Mouse (Mus musculus): ENCODE measurements around the gene Dbr1. TPM values are rescaled to one million over a fixed set of nuclear protein-coding genes. Genes with fewer than 3 reads are reported as not detected.

The Dbr1 gene
- polyA plus RNA-seq (2014; fragmentation: Illumina TruSeq; extraction: RNeasy Lipid Tissue Mini Kit (QIAGEN cat#74804); ENCODE audit: low read depth, low replicate concordance), result 9.4 TPM

GRCm38 (mm10) chr9:99575677-99576480 is at the start of gene Dbr1:
TSS of gene Dbr1 (plus strand) at chr9:99575799.

GRCm38 (mm10) chr9:99568347-99569070 is 7.1 kb upstream of the Dbr1 start, which contains the start of gene Armc8:
TSS of gene Armc8 (minus strand) at chr9:99568899.

GRCm38 (mm10) chr9:99612202-99612601 is 36.6 kb downstream of the Dbr1 start, which contains the start of gene A4gnt:
TSS of gene A4gnt (plus strand) at chr9:99612502.

GRCm38 (mm10) chr9:99629281-99630011 is 53.8 kb downstream of the Dbr1 start, which contains the start of gene Dzip1l:
TSS of gene Dzip1l (plus strand) at chr9:99629496.

Other genes with a start within 250 kb of the Dbr1 start
- gene Esyt3, start 217.2 kb upstream of the Dbr1 start, polyA plus RNA-seq (2014; fragmentation: Illumina TruSeq; extraction: RNeasy Lipid Tissue Mini Kit (QIAGEN cat#74804); ENCODE audit: low read depth, low replicate concordance), result 14.6 TPM
- 18.5 TPM for gene Mras, start 138.4 kb upstream of the Dbr1 start, polyA plus RNA-seq (2014; fragmentation: Illumina TruSeq; extraction: RNeasy Lipid Tissue Mini Kit (QIAGEN cat#74804); ENCODE audit: low read depth, low replicate concordance)
- 4.7 TPM for gene Nme9, start 124.3 kb upstream of the Dbr1 start, polyA plus RNA-seq (2014; fragmentation: Illumina TruSeq; extraction: RNeasy Lipid Tissue Mini Kit (QIAGEN cat#74804); ENCODE audit: low read depth, low replicate concordance)
- 15.8 TPM for gene Armc8, start 6.9 kb upstream of the Dbr1 start, polyA plus RNA-seq (2014; fragmentation: Illumina TruSeq; extraction: RNeasy Lipid Tissue Mini Kit (QIAGEN cat#74804); ENCODE audit: low read depth, low replicate concordance)
- not detected for gene A4gnt, start 36.7 kb downstream of the Dbr1 start, polyA plus RNA-seq (2014; fragmentation: Illumina TruSeq; extraction: RNeasy Lipid Tissue Mini Kit (QIAGEN cat#74804); ENCODE audit: low read depth, low replicate concordance)
- gene Dzip1l, start 53.7 kb downstream of the Dbr1 start, polyA plus RNA-seq (2014; fragmentation: Illumina TruSeq; extraction: RNeasy Lipid Tissue Mini Kit (QIAGEN cat#74804); ENCODE audit: low read depth, low replicate concordance), result 5.3 TPM
- not detected for gene Cldn18, start 141.5 kb downstream of the Dbr1 start, polyA plus RNA-seq (2014; fragmentation: Illumina TruSeq; extraction: RNeasy Lipid Tissue Mini Kit (QIAGEN cat#74804); ENCODE audit: low read depth, low replicate concordance)

All from adipose tissue, adult 10 weeks (tissue).